Mouse (Mus musculus): ENCODE measurements around the gene Tst.

- no peak for TF ChIP-seq CTCF (IDR thresholded peaks at IDR 0.05; ENCODE audit: borderline replicate concordance, insufficient read depth, low read depth, low read length)
- TF ChIP-seq POLR2A (IDR thresholded peaks at IDR 0.05; ENCODE audit: borderline replicate concordance, insufficient read depth, low read length) = no peak
These were observed 18.8 kb upstream of the Tst start for GRCm38 (mm10) chr15:78424507-78424906.

Measured in cerebellum, adult 2 months (tissue).